Mouse (Mus musculus): Measurements from ENCODE around the gene Gspt1. TPM values are rescaled to one million over a fixed set of nuclear protein-coding genes. Genes with fewer than 3 reads are reported as not detected.

Gene Gspt1
- polyA plus RNA-seq, 1 experiment from 2014 or later, result 53.2 TPM

GRCm38 (mm10) chr16:11171679-11172078 lies 82.4 kb downstream of the Gspt1 start:
- no peak for ATAC-seq (ENCODE audit: low read depth)
- WGBS, result 93% methylated on average over 6 of the region's 6 CpGs

More at GRCm38 (mm10) chr16:11171679-11172078, 82.4 kb downstream of the Gspt1 start:
- no peak overlapping the region for H3K4me3 ChIP-seq (ENCODE audit: low read depth, low read length)
- H3K4me1 ChIP-seq (ENCODE audit: control insufficient read depth, insufficient read depth, low read length), result peaks cover 10% of the 10 kb centered on the region; the same call in 1 of the 2 replicates
- no peaks in the 10 kb centered on the region for H3K9me3 ChIP-seq (ENCODE audit: control insufficient read depth, low read length)
- no peaks in the 10 kb centered on the region for H3K36me3 ChIP-seq (ENCODE audit: control insufficient read depth, insufficient read depth, low read length)
- no peak overlapping the region for H3K9ac ChIP-seq (replicated peaks; ENCODE audit: low read depth, low read length)
- H3K4me2 ChIP-seq (ENCODE audit: low read depth, low read length), result no peak overlapping the region
- no peak overlapping the region for H3K27ac ChIP-seq (ENCODE audit: low read depth, low read length)
- H3K27me3 ChIP-seq (ENCODE audit: control insufficient read depth, insufficient read depth, low read length), result no peaks in the 10 kb centered on the region

MicroRNA genes within 50 kb of the gene (microRNA counts, 519-probe panel; counts per million panel counts)
- microRNA mmu-miR-1945, result not detected

Small RNAs within 50 kb of the gene (microRNA-seq; reads per million reads assigned to microRNA genes)
- 1.7 reads per million for gene Mir1945

Other genes starting within 250 kb of the Gspt1 start
- gene Snn, start 193.4 kb downstream of the Gspt1 start, polyA plus RNA-seq (2014; fragmentation: Nextera tagmentation; extraction: Ambion mirVana), result 133 and 142 TPM in 2 replicates
- 20.4 and 26.7 TPM in 2 replicates for gene Litaf, start 188.2 kb downstream of the Gspt1 start, polyA plus RNA-seq (2014; fragmentation: Nextera tagmentation; extraction: Ambion mirVana)
- gene Txndc11, start 119.7 kb downstream of the Gspt1 start, polyA plus RNA-seq (2014; fragmentation: Nextera tagmentation; extraction: Ambion mirVana), result 33.0 and 33.1 TPM in 2 replicates
- 87.0 and 93.7 TPM in 2 replicates for gene Zc3h7a, start 77.9 kb downstream of the Gspt1 start, polyA plus RNA-seq (2014; fragmentation: Nextera tagmentation; extraction: Ambion mirVana)
- gene Rsl1d1, start 51.0 kb downstream of the Gspt1 start, polyA plus RNA-seq (2014; fragmentation: Nextera tagmentation; extraction: Ambion mirVana), result 141 and 154 TPM in 2 replicates
- 0.45 TPM in 1 of 2 replicates, not detected in the other for gene Tnfrsf17, start 59.5 kb upstream of the Gspt1 start, polyA plus RNA-seq (2014; fragmentation: Nextera tagmentation; extraction: Ambion mirVana)
- 20.1 and 21.5 TPM in 2 replicates for gene Snx29, start 68.6 kb upstream of the Gspt1 start, polyA plus RNA-seq (2014; fragmentation: Nextera tagmentation; extraction: Ambion mirVana)